In genomic region chr1:39735927-39736604, GRCm38 (mm10) we compare ENCODE assay signal across 7 mouse cellular contexts. TPM values are rescaled to one million over a fixed set of nuclear protein-coding genes. Genes with fewer than 3 reads are reported as not detected.
A peak's percentile ranks its signal among the peaks of the same experiment; 100 is the strongest.
DNase-seq lines count a peak whose midpoint lies in the region; ATAC-seq and TF ChIP-seq lines count a peak whose summit lies in the region.

No protein-coding gene starts in this region.

- TF ChIP-seq POLR2A in limb, embryonic 14.5 days (IDR thresholded peaks at IDR 0.05; ENCODE audit: borderline replicate concordance, extremely low read depth, insufficient read depth, insufficient read length) = no peak

- peaks cover 46% of the 10 kb centered on the region for H3K4me1 ChIP-seq in hindbrain, embryonic 10.5 days (replicated peaks)
- H3K4me1 ChIP-seq in limb, embryonic 14.5 days (ENCODE audit: control insufficient read depth, insufficient read depth, low read length) = peaks cover 22% of the 10 kb centered on the region

- no peaks in the 10 kb centered on the region for H3K36me3 ChIP-seq in hindbrain, embryonic 10.5 days
- H3K36me3 ChIP-seq in limb, embryonic 14.5 days (ENCODE audit: control insufficient read depth, insufficient read depth, low read length) = no peaks in the 10 kb centered on the region

- no peaks in the 10 kb centered on the region for H3K27me3 ChIP-seq in hindbrain, embryonic 10.5 days (ENCODE audit: insufficient read depth, poor library complexity, severe bottlenecking)
- no peaks in the 10 kb centered on the region for H3K27me3 ChIP-seq in limb, embryonic 14.5 days (ENCODE audit: control insufficient read depth, insufficient read depth, low read length)

- peak overlapping the region; percentile 80 for H3K27ac ChIP-seq in hindbrain, embryonic 10.5 days
- H3K27ac ChIP-seq in limb, embryonic 14.5 days (replicated peaks; ENCODE audit: low read depth, low read length) = 0 out of 2 replicates have a peak overlapping the region, but pooled peaks have one; percentile 27

- no peak overlapping the region for H3K4me2 ChIP-seq in limb, embryonic 14.5 days (replicated peaks; ENCODE audit: low read depth, low read length, severe bottlenecking)

- no peak for ATAC-seq in limb, embryonic 14.5 days (ENCODE audit: low FRiP score, low read depth)

- no peak overlapping the region; the same call in 1 of the 2 replicates for H3K4me3 ChIP-seq in hindbrain, embryonic 10.5 days
- no peak overlapping the region for H3K4me3 ChIP-seq in limb, embryonic 14.5 days (replicated peaks; ENCODE audit: low read length)

- DNase-seq in adrenal gland, postnatal 14 days = peak; percentile 65
- DNase-seq in embryo, embryonic 10.5 days (ENCODE audit: low spot score) = peak; percentile 68
- peak; percentile 52 for DNase-seq in hindbrain, embryonic 10.5 days (ENCODE audit: low spot score)
- peak; percentile 26 for DNase-seq in limb, embryonic 14.5 days (ENCODE audit: low spot score)
- peak; percentile 57 for DNase-seq in naive thymus-derived CD4-positive, alpha-beta T cell, adult 2 months (ENCODE audit: low read depth)
- DNase-seq in frontal cortex, postnatal 14 days (ENCODE audit: low spot score in 2 of 2) = no peak
- DNase-seq in Muller cell, postnatal 12 days (ENCODE audit: inconsistent ontology term) = no peak

- 0 out of 2 replicates have a peak, but pooled peaks cover 8% of the 10 kb centered on the region for H3K9me3 ChIP-seq in hindbrain, embryonic 10.5 days
- H3K9me3 ChIP-seq in limb, embryonic 14.5 days (ENCODE audit: control insufficient read depth, low read length) = no peaks in the 10 kb centered on the region

- 20% methylated on average over 8 of the region's 8 CpGs for WGBS in hindbrain, embryonic 10.5 days
- 36% methylated on average over 8 of the region's 8 CpGs for WGBS in limb, embryonic 14.5 days

- H3K9ac ChIP-seq in limb, embryonic 14.5 days (ENCODE audit: low read depth, low read length, severe bottlenecking) = no peak overlapping the region

RNA-seq across cellular contexts. Expression of gene Rfx8, which starts 15.3 kb away (rescaled TPM):
- 0.15 TPM in 1 of 2 replicates, not detected in the other for total RNA-seq in adrenal gland, postnatal 14 days (2021)
- polyA plus RNA-seq in hindbrain, embryonic 10.5 days (2016; fragmentation: Nextera tagmentation; extraction: Ambion mirVana) = 0.12 and 0.22 TPM in 2 replicates
- polyA plus RNA-seq in limb, embryonic 14.5 days (2012; rRNA removed) = 1.00 and 1.2 TPM in 2 replicates
- 0.59 and 0.98 TPM in 2 replicates for polyA plus RNA-seq in limb, embryonic 14.5 days (2014; fragmentation: Nextera tagmentation; extraction: Ambion mirVana)

Comparison
In these comparisons a context has a peak if more than half of its experiments do, and no peak if none do; other contexts are left out.
1. DNase-seq: peak in adrenal gland, postnatal 14 days (single experiment), embryo, embryonic 10.5 days (single experiment), hindbrain, embryonic 10.5 days (single experiment), limb, embryonic 14.5 days (single experiment) and naive thymus-derived CD4-positive, alpha-beta T cell, adult 2 months (single experiment); none in frontal cortex, postnatal 14 days (0 of 2) and Muller cell, postnatal 12 days (single experiment).